ENCODE assay signal across 36 mouse cellular contexts in the genomic region with DNA sequence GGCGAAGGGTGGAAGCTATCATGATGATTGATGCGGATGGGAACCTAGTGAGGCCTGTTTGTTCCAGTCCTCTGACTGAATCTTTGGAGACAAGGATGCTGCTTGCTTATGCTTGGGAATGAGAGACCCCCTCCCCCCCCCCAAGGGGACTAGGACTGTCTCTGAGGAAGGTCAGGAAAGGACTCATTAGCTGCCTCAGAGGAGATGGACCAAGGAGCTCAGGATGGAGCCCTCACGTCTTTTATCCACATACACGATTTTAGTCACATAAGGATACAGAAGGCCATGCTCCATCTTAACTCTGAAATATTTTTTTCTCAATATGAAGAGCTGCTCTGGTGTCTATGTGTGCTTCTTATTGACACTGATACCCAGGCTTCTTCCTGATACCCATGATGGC. TPM values are rescaled to one million over a fixed set of nuclear protein-coding genes. Genes with fewer than 3 reads are reported as not detected.
"Had no signal": no experiment of that assay in that cellular context is flagged by ENCODE, and none has a peak within 500 bp of the region (broad histone marks: within the 10 kb centered on the region; RNA-seq: fewer than 3 reads in every experiment).

No protein-coding gene starts in this region.

- H3K9me3 ChIP-seq: heart, embryonic 10.5 days; heart, embryonic 12.5 days; heart, embryonic 13.5 days; heart, embryonic 15.5 days; hindbrain, embryonic 10.5 days; hindbrain, embryonic 12.5 days; hindbrain, embryonic 13.5 days; hindbrain, embryonic 15.5 days; intestine, embryonic 15.5 days; kidney, embryonic 15.5 days had no signal

- H3K36me3 ChIP-seq: heart, embryonic 10.5 days; heart, embryonic 12.5 days; heart, embryonic 13.5 days; heart, embryonic 15.5 days; hindbrain, embryonic 10.5 days; hindbrain, embryonic 12.5 days; hindbrain, embryonic 13.5 days; hindbrain, embryonic 15.5 days; intestine, embryonic 15.5 days; kidney, embryonic 15.5 days had no signal

- H3K9ac ChIP-seq: heart, embryonic 12.5 days; heart, embryonic 13.5 days; heart, embryonic 15.5 days; hindbrain, embryonic 12.5 days; hindbrain, embryonic 13.5 days; hindbrain, embryonic 14.5 days; hindbrain, embryonic 15.5 days; intestine, embryonic 15.5 days; kidney, embryonic 15.5 days had no signal

- H3K4me2 ChIP-seq: heart, embryonic 11.5 days; heart, embryonic 12.5 days; heart, embryonic 13.5 days; heart, embryonic 15.5 days; hindbrain, embryonic 12.5 days; hindbrain, embryonic 13.5 days; hindbrain, embryonic 14.5 days; hindbrain, embryonic 15.5 days; intestine, embryonic 15.5 days; kidney, embryonic 15.5 days had no signal

- H3K4me3 ChIP-seq: heart, embryonic 10.5 days; heart, embryonic 12.5 days; heart, embryonic 13.5 days; heart, embryonic 15.5 days; hindbrain, embryonic 10.5 days; hindbrain, embryonic 12.5 days; hindbrain, embryonic 13.5 days; hindbrain, embryonic 15.5 days; intestine, embryonic 15.5 days; kidney, embryonic 15.5 days; layer of hippocampus, adult 2 months had no signal

- H3K4me1 ChIP-seq: heart, embryonic 10.5 days; heart, embryonic 12.5 days; heart, embryonic 13.5 days; heart, embryonic 15.5 days; hindbrain, embryonic 10.5 days; hindbrain, embryonic 12.5 days; hindbrain, embryonic 13.5 days; hindbrain, embryonic 15.5 days; intestine, embryonic 15.5 days; kidney, embryonic 15.5 days had no signal

- DNase-seq: heart, postnatal 10 days; heart, postnatal 14 days; heart, postnatal 36 days; heart, postnatal 4 days; kidney, adult 11 months; kidney, adult 18-20 months; kidney, adult 2 months; kidney, adult 8-10 months; kidney, adult 9 months; kidney, postnatal 10 days; kidney, postnatal 14 days; kidney, postnatal 25 days; kidney, postnatal 36 days; kidney, postnatal 4 days; layer of hippocampus, adult 9-11 months; layer of hippocampus, postnatal 36 days had no signal

- H3K27me3 ChIP-seq: heart, embryonic 12.5 days; heart, embryonic 13.5 days; heart, embryonic 15.5 days; hindbrain, embryonic 12.5 days; hindbrain, embryonic 13.5 days; hindbrain, embryonic 15.5 days; intestine, embryonic 15.5 days; kidney, embryonic 15.5 days had no signal

- ATAC-seq: hindbrain, embryonic 16.5 days; hindbrain, postnatal 0 days; inflammation-experienced regulatory T-cells, adult 6 months; intestine, embryonic 15.5 days; intestine, embryonic 16.5 days; intestine, postnatal 0 days had no signal

- H3K27ac ChIP-seq: heart, embryonic 10.5 days; heart, embryonic 13.5 days; heart, embryonic 15.5 days; hindbrain, embryonic 10.5 days; hindbrain, embryonic 12.5 days; hindbrain, embryonic 13.5 days; hindbrain, embryonic 14.5 days; hindbrain, embryonic 15.5 days; hindbrain, postnatal 0 days; intestine, embryonic 15.5 days; kidney, embryonic 15.5 days; kidney, postnatal 0 days; layer of hippocampus, adult 2 months had no signal

RNA-seq across cellular contexts. Expression of a gene that starts 29.7 kb away (rescaled TPM):
- polyA plus RNA-seq: heart, embryonic 11.5 days; heart, embryonic 13.5 days; heart, embryonic 14.5 days; heart, embryonic 15.5 days; hindbrain, embryonic 10.5 days; hindbrain, embryonic 12.5 days; hindbrain, embryonic 13.5 days; hindbrain, embryonic 14.5 days; hindbrain, embryonic 15.5 days; hindbrain, embryonic 16.5 days had no signal
